Mouse (Mus musculus) adrenal gland, postnatal 25 days (tissue): ENCODE data around the gene Trmt44. TPM values are rescaled to one million over a fixed set of nuclear protein-coding genes. Genes with fewer than 3 reads are reported as not detected.

Experiments
- DNase-seq: peaks from one replicate; pipeline ENCODE4 v3.0.0; 2021; ENCODE audit warnings: mixed read lengths
- total RNA-seq: library from RNA; stranded (reverse); gene quantifications from 2 replicates; pipeline ENCODE4 v1.2.3, GENCODE M21; 2021

Gene Trmt44
- total RNA-seq, 1 experiment from 2014 or later: 9.0 TPM

DNA sequence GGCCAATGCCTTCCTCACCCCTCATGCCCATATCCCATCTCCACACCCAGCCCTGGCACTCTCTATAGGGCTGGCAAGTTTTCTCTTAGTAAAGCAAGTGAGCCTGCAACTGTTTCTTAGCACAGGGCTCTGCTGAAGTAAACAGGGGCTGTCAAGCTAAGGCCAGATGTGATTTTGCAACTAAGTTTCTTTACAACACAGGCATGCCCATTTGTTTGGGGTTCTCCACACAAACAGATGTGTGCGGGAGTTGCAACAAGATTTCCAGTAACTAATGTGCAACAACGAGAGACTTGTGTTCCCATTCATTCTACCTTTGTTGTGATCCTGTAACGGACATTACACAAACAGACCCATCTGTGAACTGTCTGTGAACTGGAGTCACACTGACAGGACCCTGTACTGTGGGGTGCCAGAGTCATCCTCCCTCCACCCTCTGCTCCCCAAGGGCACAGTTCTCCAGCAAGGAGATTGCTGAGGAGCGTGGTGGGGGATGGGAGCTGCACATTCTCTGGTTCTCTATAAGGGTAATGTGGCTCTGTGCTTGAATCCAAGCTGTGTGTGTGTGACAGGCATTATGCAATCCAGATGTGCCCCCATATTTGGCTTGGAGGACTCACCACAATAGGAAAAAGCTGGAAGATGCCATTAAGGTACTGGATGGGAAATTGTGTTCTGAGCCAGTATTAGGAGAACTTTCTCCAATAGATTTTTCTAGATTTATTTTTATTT, 33.6 kb downstream of the Trmt44 start:
- no peak for DNase-seq

DNA sequence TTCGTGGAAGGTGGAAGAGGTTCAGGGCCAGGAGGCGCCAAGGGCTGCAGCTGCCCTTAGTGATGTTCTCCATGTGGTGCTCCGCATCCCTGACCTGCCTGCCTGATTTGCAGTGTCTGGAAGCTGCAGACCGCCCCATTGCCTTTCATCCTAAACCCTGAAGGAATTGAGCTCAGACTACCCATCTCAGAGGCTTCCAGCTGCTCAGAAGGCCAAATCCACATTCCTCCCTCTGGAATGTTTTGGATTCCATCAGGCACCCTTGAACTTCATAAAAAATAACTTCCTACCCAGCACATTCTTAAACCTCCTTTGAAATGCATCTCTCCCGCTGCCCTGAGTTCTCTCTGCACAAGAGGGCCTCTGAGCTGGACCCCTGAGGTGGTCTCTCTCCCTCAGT, 34.3 kb downstream of the Trmt44 start:
- DNase-seq: no peak

DNA sequence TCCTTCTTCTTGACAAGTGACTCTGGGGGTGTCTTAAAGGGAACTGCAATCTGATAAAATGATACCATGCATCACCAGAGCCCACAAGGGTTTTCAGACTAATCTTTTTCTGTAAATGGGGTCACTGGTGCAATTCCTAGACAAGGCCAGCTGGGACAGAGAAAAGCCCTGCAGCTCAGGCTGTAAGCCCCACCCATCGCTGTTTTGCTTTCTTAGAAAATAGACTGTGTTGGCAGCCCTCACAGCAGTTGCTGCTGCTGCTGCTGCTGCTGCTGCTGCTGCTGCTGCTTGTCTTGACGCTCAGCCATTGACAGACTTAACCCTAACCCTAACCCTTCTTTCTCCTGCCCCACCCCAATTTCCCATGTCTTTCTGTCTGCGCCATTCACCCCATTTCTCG, 35.3 kb downstream of the Trmt44 start:
- DNase-seq: no peak

DNA sequence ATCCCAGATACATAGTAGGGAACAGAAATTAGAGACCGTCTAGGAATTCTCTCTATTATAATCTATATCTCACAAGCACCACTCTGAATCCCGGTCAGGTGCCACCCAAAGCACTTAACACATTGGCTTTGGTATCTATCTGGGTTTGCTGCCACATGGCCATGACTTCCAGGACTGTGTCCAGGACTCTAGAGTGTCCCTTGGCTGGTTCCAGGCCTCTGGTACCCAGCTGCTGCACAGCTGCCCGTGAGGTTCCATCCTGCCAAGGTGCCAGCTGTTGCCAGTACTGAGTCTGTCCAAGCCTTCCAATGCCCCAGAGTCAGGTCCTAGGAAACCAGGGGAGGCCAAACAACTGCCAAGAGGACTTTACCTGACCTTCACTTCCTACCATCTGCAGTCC, 36.8 kb downstream of the Trmt44 start:
- DNase-seq: no peak

DNA sequence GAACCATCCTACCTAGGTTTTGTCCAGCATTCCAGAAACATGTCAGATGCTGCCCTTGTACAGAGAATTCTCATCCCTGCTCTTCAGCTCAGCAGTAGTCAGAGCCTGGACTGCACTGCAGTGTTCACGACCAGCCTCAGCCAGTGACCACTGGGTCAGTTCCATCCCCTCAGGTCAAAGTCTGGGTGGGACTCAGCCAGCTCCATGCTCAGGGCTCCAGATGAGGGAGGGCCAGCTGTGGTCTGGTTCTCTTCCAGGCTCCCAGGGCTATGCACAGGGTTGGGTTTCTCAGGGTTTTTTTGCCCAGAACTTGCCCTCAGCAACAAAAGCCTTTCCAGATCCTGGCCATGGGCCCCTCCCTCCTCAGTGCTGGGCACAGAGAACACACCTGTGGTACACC, 37.4 kb downstream of the Trmt44 start:
- DNase-seq: no peak

DNA sequence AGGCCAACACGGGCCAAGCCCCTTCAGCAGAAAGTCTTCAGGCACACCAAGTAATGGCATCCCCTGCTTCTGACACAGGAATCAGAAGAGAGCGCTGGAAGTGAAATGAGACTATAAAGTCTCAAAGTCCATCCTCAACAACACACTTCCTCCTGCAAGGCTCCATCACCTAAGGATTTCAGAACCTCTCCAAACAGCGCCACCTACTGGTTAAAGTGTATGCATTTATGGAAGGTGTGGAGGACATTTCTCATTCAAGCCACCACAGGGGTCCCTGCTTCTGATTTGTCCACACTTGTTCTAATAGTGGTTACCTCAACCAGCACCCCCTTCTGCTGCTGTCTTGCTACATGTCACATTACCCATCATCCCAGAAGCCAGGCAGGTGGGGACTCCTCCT, 38.6 kb downstream of the Trmt44 start:
- DNase-seq: no peak

DNA sequence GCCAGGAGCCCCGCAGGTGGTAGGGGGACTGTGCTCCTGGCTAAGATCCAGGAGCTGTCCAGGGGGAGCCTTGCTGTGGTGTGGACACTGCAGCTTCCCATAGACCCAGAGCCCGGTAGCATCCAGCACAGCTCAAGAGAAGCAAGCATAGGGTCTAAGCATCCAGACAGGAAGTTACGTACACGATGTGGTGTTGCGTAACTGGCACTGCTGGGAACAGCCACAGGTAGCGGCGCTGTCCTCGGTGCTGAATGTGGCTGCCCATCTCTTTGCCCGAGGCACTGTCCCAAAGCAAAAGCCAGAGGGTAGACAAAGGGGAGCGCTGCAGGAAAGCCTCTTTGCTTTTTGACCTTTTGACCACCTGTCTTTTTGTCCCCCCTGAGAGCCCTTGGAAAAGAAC, 43.3 kb downstream of the Trmt44 start:
- DNase-seq: peak; percentile 63

DNA sequence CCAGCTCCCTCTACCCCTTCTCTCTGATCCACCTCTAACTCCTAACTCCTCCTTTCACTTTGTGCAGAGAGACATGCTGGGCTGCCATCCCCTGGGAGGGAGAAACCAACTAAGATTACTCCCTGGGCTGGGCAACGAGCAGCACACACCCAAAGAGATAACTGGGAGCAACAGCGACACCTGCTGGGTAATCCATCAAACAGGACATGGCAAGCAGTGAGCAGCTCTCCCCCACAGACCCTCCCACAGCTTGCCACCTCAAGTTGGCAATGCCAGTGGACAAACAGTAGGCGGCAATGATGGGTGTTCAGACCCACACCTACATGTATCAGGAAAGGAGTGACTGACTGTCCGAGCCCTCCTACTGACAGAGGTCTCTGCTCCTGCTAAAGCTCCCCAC, 44.4 kb downstream of the Trmt44 start:
- peak; percentile 38 for DNase-seq

DNA sequence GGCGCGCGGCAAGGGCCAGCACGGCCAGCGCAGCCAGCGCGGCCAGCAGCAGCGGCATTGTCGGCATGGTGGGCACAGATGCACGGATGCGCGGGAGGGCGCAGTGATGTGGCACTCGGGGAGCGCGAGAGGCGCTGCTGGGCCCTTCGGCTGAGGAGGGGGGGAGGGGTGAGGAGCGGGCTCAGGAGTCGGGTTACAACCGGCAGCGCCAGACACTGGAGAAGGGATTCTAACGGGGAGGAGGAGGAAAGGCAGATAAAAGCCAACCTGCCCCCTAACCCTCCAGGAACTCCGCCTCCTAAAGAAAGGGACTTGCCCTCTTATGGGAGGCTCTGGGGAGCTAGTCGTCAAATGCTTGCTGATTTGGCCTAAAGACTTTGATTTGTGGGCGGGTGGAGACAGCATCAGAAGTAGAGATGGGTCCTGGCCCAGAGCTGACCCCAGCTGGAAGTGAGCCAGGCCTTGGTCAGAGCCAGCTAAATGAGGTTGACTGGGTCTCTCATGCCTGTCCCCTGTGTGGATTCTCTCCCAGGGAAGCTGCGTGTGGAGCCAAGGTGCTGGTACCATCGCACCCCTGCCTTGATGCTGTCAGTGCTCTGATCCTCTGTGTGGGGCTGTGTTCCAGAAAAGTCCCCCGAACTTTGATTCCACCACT, 49.3 kb downstream of the Trmt44 start, which contains the start of gene Cpz:
Gene Cpz (minus strand): TSS at position 230 of the 655 bp plus-strand sequence.
- DNase-seq: no peak

DNA sequence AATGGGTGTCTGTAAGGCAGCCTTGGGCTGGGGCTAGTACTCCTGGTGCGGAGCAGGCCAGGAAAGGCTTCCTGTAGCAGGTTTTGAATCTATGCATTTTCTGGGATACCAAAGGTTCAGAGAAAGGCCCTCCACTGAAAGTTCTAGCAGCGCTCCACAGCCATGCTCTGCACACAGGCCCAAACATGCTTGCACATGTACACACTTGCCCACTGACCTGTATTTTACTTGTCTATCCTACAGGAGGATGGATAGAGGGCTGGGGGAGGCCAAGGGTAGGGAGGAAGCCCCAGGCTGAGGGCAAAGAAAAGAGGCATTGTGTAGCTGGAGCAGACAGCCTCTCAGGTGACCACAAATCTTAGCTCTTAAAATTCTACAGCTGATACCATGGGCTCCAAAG, 50.5 kb downstream of the Trmt44 start:
- DNase-seq: no peak

DNA sequence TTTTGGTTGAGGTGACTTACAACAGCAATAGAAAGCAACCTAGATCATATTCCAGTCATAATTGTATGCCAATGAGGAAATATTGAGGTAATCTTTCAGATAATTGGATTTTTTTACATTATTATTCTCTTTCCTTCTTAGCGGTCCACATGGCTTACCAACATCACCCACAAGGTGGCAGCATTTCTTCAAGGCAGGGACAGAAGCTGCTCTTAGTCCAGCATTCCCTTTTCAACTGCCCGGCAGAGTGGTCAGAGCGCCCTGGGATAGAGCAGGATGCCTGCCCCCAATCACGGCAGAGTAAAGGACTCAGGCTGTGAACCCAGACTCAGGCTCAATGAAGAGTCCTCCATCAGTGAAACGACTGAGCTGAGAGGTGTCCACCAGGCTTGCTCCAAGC, 51.1 kb downstream of the Trmt44 start:
- peak; percentile 73 for DNase-seq

DNA sequence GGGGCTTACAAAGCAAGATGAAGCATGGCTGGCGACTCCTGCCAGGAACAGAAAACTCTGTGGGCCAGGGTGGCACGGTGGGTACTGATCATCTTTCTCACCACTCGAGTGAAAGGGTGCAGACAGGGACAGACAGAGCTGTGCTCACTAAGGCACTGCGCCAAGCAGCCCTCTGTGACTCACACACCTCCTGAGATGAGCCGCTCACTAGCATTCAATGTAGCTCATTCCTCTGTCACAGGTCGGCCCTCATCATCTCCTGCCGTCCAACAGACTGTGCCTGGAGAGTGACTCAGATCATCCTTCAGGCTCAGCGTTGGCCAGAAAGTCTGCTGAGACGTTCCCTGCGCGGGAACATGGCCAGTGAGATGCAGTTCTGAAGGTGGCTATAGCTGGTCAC, 58.1 kb downstream of the Trmt44 start:
- DNase-seq: peak; percentile 64

DNA sequence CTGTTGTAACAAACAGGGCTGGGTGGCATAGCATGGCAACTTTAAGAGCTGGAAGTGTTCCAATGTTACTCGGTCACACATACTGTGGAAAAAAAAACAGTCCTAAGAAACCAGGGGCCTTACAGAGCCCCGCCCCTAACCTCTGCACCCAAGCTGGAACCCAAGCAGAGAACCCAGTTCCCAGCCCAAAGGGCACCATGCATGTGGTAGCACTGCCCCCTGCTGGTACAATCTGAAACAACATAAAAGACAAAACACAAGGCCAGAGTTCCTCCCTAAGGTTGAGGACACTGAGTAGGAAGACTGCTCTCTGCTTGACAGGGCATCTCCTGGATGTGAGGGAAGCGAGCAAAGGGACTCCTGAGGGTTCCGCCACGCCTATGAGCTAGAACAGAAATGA, 64.3 kb downstream of the Trmt44 start:
- DNase-seq: peak; percentile 54

Other genes starting within 250 kb of the Trmt44 start
- gene Hmx1, start 186.0 kb downstream of the Trmt44 start, total RNA-seq: not detected in 2 replicates
- gene Cpz, start 49.4 kb downstream of the Trmt44 start, total RNA-seq: 0.76 and 0.81 TPM in 2 replicates
- gene Acox3, start 8.0 kb upstream of the Trmt44 start, total RNA-seq: 70.0 and 75.0 TPM in 2 replicates
- 35.5 and 44.3 TPM in 2 replicates for gene Htra3, start 104.7 kb upstream of the Trmt44 start, total RNA-seq
- 10.6 and 13.9 TPM in 2 replicates for gene Sh3tc1, start 164.9 kb upstream of the Trmt44 start, total RNA-seq
- gene Ablim2, start 182.8 kb upstream of the Trmt44 start, total RNA-seq: 6.0 and 7.8 TPM in 2 replicates